Mouse (Mus musculus): ENCODE data around the gene Lactbl1. TPM values are rescaled to one million over a fixed set of nuclear protein-coding genes. Genes with fewer than 3 reads are reported as not detected.
A peak's percentile ranks its signal among the peaks of the same experiment; 100 is the strongest.

The Lactbl1 gene
- polyA plus RNA-seq, 1 experiment from 2014 or later: not detected

DNA sequence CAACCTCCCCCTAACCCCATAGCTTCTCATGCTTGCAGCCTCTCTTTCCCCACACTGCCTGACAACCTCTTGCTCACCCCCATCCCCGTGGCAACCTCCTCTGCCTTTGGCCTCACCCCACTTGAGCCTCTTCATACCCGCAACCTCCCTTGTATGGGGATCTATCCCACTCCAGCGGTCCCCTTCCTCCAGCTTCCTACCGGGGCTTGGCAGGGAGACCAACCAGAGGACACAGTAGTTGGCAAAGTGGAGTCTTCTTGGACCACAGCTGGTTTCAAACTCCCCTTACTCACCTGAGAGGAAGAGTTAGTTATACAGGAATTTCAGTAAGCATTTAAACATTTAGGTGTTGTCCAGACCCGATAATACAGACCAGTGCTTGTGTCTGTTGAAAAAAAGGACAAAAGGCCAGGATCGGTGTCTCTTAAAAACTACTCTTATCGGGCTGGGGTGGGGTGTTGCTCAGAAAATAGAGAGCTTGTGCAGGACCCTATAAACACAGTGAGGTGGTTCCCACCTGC is 15.9 kb downstream of the Lactbl1 start:
- Histone ChIP-seq H3K36me3 (ENCODE audit: control insufficient read depth, insufficient read depth, low read length) (no peaks in the 10 kb centered on the region), H3K9ac (ENCODE audit: low read length) (no peak overlapping the region), H3K4me2 (ENCODE audit: low read length) (peak overlapping the region; percentile 98; the same call in 1 of the 2 replicates), H3K27me3 (replicated peaks; ENCODE audit: control insufficient read depth, insufficient read depth, low read length) (peaks cover 27% of the 10 kb centered on the region), H3K9me3 (ENCODE audit: control insufficient read depth, low read length) (no peaks in the 10 kb centered on the region), H3K4me1 (replicated peaks; ENCODE audit: control insufficient read depth, insufficient read depth, low read length) (peaks cover 11% of the 10 kb centered on the region; the same call in 1 of the 2 replicates), H3K4me3 (ENCODE audit: low read depth, low read length) (0 out of 2 replicates have a peak overlapping the region, but pooled peaks have one; percentile 53), H3K27ac (ENCODE audit: low read depth) (no peak overlapping the region)
- DNase-seq (ENCODE audit: low spot score) (peak; percentile 65), ATAC-seq (replicated peaks; ENCODE audit: low FRiP score, low TSS enrichment, low read depth) (no peak)
- 47% methylated on average over 7 of the region's 7 CpGs for WGBS

DNA sequence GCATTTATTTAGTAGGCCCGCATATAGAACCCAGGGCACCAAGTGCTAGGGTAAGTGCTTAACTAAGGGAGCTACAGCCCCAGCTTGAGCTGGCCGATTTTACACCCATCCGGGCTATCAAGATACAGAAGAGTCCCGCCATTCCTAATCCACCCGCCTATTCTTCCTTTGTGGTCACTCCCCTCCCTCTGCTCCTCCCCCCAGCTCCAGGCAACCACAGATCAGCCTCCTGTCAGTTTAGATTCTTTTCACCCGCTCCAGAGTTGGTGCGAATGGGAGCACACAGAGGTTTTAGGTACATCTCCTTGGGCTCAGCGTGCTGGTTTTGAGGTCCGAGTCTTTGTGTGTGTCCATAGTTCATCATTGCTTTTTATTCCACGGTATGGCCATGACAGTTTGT is 16.5 kb downstream of the Lactbl1 start:
- Histone ChIP-seq H3K4me3 (ENCODE audit: low read depth, low read length) (no peak overlapping the region), H3K27ac (ENCODE audit: low read depth) (no peak overlapping the region), H3K27me3 (replicated peaks; ENCODE audit: control insufficient read depth, insufficient read depth, low read length) (peaks cover 27% of the 10 kb centered on the region), H3K9me3 (ENCODE audit: control insufficient read depth, low read length) (no peaks in the 10 kb centered on the region), H3K9ac (ENCODE audit: low read length) (no peak overlapping the region), H3K36me3 (ENCODE audit: control insufficient read depth, insufficient read depth, low read length) (no peaks in the 10 kb centered on the region), H3K4me1 (replicated peaks; ENCODE audit: control insufficient read depth, insufficient read depth, low read length) (peaks cover 11% of the 10 kb centered on the region; the same call in 1 of the 2 replicates), H3K4me2 (ENCODE audit: low read length) (peak overlapping the region; percentile 32)
- no peak for ATAC-seq (replicated peaks; ENCODE audit: low FRiP score, low TSS enrichment, low read depth)
- 13% methylated on average over 10 of the region's 10 CpGs for WGBS
- peak; percentile 61 for DNase-seq (ENCODE audit: low spot score)

DNA sequence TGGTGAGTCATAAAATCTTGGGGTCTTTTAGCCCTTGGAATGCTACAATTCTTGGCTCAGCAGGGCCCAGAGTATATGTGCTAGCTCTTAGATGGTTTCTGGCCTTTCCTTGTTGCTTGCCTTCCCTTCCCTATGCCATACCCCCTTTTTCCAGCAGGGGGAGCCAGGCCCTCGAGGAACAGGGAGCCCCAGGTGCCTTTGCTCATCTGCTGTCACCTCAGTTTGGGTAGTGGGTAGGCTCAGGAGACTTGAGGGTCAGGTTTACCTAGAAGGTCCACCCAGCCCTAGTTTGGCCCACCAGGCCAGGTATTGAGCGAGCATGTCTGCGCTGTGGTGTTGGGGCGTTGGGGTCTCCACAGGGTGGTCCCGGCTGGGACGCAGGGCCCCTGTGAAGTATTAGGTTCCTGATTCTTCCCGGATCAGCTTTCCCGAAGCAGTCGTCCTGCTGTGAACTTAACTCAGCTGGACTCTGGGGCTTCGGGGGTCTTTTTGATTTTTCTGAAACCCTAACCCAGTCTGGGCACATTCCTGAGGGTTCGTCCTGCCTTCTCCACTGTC is 26.6 kb downstream of the Lactbl1 start:
- H3K4me2 ChIP-seq (ENCODE audit: low read length): peak overlapping the region; percentile 46
- peak; percentile 56 for ATAC-seq (replicated peaks; ENCODE audit: low FRiP score, low TSS enrichment, low read depth)
- peak; percentile 98 for DNase-seq (ENCODE audit: low spot score)
- H3K27me3 ChIP-seq (replicated peaks; ENCODE audit: control insufficient read depth, insufficient read depth, low read length): no peaks in the 10 kb centered on the region
- H3K9ac ChIP-seq (ENCODE audit: low read length): no peak overlapping the region
- 0 out of 2 replicates have a peak, but pooled peaks cover 4% of the 10 kb centered on the region for H3K9me3 ChIP-seq (ENCODE audit: control insufficient read depth, low read length)
- WGBS: 18% methylated on average over 11 of the region's 11 CpGs
- 0 out of 2 replicates have a peak, but pooled peaks cover 7% of the 10 kb centered on the region for H3K36me3 ChIP-seq (ENCODE audit: control insufficient read depth, insufficient read depth, low read length)
- H3K27ac ChIP-seq (ENCODE audit: low read depth): no peak overlapping the region
- H3K4me3 ChIP-seq (ENCODE audit: low read depth, low read length): no peak overlapping the region
- H3K4me1 ChIP-seq (replicated peaks; ENCODE audit: control insufficient read depth, insufficient read depth, low read length): peaks cover 7% of the 10 kb centered on the region

DNA sequence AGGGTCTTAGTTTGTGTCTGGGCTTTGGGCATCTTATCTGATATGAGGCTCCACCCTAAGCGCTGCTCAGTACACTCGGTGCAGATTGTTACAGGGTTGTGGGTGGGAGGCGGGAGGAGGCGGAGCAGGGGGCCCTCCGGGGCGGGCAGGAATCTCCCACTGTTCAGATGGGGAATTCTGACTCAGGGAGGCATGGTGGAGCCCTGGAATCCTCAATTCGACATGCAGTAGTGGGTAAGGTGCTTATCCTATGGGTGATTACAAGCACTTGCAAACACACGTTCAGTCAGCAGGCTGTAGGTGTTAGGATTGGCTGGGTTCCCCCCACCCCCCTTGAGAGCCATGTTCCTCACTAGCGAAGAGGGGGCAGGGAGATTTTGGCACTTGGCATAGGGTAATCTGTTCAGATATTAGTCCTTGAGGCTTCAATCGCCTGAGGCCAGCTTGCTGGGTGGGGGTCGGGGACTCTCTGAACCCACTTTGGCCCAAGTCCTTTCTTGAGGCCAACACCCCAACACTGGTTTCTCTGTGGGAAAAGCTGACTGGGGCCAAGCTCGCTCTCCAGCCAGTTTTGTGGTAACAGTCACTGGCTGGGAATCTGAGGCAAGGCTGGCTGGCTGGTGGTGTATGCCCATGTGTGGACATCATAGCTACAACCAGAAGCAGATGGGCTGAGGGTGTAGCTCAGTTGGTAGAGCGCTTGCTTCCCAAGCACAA is 27.2 kb downstream of the Lactbl1 start:
- Histone ChIP-seq H3K27me3 (replicated peaks; ENCODE audit: control insufficient read depth, insufficient read depth, low read length) (no peaks in the 10 kb centered on the region), H3K4me1 (replicated peaks; ENCODE audit: control insufficient read depth, insufficient read depth, low read length) (peaks cover 7% of the 10 kb centered on the region), H3K4me3 (ENCODE audit: low read depth, low read length) (no peak overlapping the region), H3K27ac (ENCODE audit: low read depth) (no peak overlapping the region), H3K36me3 (ENCODE audit: control insufficient read depth, insufficient read depth, low read length) (0 out of 2 replicates have a peak, but pooled peaks cover 10% of the 10 kb centered on the region), H3K9me3 (ENCODE audit: control insufficient read depth, low read length) (0 out of 2 replicates have a peak, but pooled peaks cover 4% of the 10 kb centered on the region), H3K4me2 (ENCODE audit: low read length) (peak overlapping the region; percentile 46), H3K9ac (ENCODE audit: low read length) (no peak overlapping the region)
- peak; percentile 59 for DNase-seq (ENCODE audit: low spot score)
- WGBS: 37% methylated on average over 13 of the region's 13 CpGs
- peak; percentile 50; the same call in 1 of the 2 replicates for ATAC-seq (replicated peaks; ENCODE audit: low FRiP score, low TSS enrichment, low read depth)

DNA sequence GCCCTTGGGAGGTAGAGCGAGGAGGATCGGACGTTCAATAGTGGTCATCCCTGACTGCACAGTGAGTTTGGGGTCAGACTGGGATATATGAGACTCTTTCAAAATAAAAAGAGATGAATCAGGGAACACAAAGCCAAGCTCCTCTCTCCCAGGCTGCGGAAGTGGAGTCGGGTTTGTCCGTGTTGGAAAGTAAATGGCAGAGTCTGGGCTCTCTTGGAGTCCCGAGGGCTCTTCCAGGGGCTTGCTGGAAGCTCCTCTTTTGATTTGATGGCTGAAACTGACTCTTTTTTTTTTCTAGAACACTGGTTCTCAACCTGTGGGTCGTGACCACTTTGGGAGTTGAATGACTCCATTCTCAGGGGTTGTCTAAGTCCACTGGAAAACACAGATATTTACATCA is 27.8 kb downstream of the Lactbl1 start:
- no peak overlapping the region for H3K9ac ChIP-seq (ENCODE audit: low read length)
- 85% methylated on average over 8 of the region's 8 CpGs for WGBS
- no peak overlapping the region for H3K4me2 ChIP-seq (ENCODE audit: low read length)
- H3K9me3 ChIP-seq (ENCODE audit: control insufficient read depth, low read length): 0 out of 2 replicates have a peak, but pooled peaks cover 4% of the 10 kb centered on the region
- H3K4me3 ChIP-seq (ENCODE audit: low read depth, low read length): no peak overlapping the region
- H3K4me1 ChIP-seq (replicated peaks; ENCODE audit: control insufficient read depth, insufficient read depth, low read length): peaks cover 7% of the 10 kb centered on the region
- ATAC-seq (replicated peaks; ENCODE audit: low FRiP score, low TSS enrichment, low read depth): no peak
- peaks cover 14% of the 10 kb centered on the region; the same call in 1 of the 2 replicates for H3K36me3 ChIP-seq (ENCODE audit: control insufficient read depth, insufficient read depth, low read length)
- H3K27ac ChIP-seq (ENCODE audit: low read depth): no peak overlapping the region
- no peak for DNase-seq (ENCODE audit: low spot score)
- H3K27me3 ChIP-seq (replicated peaks; ENCODE audit: control insufficient read depth, insufficient read depth, low read length): no peaks in the 10 kb centered on the region

DNA sequence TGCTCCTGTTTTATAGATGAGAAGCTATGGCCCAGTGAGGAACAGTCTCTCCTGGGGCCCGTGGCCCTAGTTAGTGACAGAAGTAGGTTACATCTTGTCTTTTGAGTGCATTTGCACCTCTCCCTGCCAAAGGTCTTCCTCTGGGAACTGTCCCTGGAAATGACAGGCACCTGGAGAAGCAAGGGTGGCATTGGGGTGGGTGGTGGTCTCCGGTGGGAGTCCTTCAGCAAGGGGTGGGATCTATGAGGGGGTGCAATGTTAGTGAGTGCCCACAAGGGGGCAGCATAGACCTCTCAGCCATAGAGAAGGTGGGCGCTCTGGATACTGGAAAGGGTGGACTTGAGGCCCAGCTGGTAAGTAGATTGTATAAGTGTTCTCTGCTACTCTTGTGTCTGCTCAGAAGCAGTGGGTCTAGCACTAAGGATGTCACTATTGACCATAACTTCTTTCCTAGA is 29.0 kb downstream of the Lactbl1 start:
- WGBS: 60% methylated on average over 3 of the region's 3 CpGs
- peaks cover 25% of the 10 kb centered on the region for H3K36me3 ChIP-seq (ENCODE audit: control insufficient read depth, insufficient read depth, low read length)
- H3K4me3 ChIP-seq (ENCODE audit: low read depth, low read length): no peak overlapping the region
- H3K4me2 ChIP-seq (ENCODE audit: low read length): no peak overlapping the region
- peaks cover 7% of the 10 kb centered on the region for H3K4me1 ChIP-seq (replicated peaks; ENCODE audit: control insufficient read depth, insufficient read depth, low read length)
- 0 out of 2 replicates have a peak, but pooled peaks cover 4% of the 10 kb centered on the region for H3K9me3 ChIP-seq (ENCODE audit: control insufficient read depth, low read length)
- H3K27me3 ChIP-seq (replicated peaks; ENCODE audit: control insufficient read depth, insufficient read depth, low read length): no peaks in the 10 kb centered on the region
- H3K27ac ChIP-seq (ENCODE audit: low read depth): no peak overlapping the region
- DNase-seq (ENCODE audit: low spot score) (peak; percentile 79), ATAC-seq (replicated peaks; ENCODE audit: low FRiP score, low TSS enrichment, low read depth) (0 out of 2 replicates have a peak, but pooled peaks have one; percentile 16)
- H3K9ac ChIP-seq (ENCODE audit: low read length): no peak overlapping the region

DNA sequence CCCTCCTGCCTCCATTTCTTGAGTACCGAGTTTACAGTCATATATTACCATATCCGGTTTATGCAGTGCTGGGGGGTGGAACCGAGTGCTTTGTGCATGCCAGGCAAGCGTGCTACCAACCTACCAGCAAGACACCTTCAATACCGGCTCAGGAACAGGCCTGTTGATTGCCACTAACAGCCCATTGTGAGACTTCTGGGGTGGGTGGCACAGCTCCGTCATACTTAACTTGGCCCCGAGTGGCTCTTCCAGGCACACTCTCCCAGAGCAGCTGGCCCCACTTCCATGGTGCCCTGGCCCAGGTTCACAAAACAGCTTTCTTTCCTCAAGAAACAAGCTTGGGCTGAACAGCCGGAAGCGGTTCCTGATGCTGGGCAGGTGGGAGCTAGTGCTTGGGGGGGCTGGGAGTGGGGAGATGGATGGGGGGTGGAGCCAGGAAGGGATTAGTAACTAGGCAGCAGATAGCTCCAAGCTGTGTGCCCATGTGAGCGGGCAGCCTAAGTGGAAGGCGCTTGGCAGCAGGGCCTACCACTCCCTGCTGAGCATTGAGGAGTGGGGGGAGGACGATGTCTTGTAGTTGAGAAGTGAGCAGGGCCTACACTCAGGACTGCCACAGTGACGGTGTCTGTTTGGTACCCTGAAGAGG is 29.6 kb downstream of the Lactbl1 start:
- WGBS: 81% methylated on average over 13 of the region's 13 CpGs

DNA sequence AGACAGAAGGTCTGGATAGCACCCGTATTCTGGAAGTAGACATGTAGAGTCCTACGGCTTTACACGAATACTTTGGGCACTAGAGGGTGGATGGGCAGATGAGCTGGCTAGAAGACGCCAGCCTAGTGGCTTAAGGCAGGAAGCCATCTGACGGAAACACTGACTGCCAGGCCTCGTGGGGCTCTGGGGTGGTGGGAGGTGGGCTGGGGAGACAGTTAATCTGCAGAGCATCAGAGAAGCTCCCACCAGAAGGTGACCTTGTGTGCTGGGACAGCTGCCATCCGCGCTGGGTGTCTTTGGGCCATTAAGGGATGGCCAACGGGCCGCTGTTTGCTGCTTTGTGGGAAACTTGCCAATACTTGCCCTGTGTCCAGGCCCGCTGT is 30.1 kb downstream of the Lactbl1 start:
- ATAC-seq (replicated peaks; ENCODE audit: low FRiP score, low TSS enrichment, low read depth) (no peak), DNase-seq (ENCODE audit: low spot score) (no peak)
- Histone ChIP-seq H3K4me1 (replicated peaks; ENCODE audit: control insufficient read depth, insufficient read depth, low read length) (peaks cover 7% of the 10 kb centered on the region), H3K9me3 (ENCODE audit: control insufficient read depth, low read length) (no peaks in the 10 kb centered on the region), H3K9ac (ENCODE audit: low read length) (no peak overlapping the region), H3K27ac (ENCODE audit: low read depth) (no peak overlapping the region), H3K36me3 (ENCODE audit: control insufficient read depth, insufficient read depth, low read length) (peaks cover 36% of the 10 kb centered on the region), H3K4me3 (ENCODE audit: low read depth, low read length) (no peak overlapping the region), H3K4me2 (ENCODE audit: low read length) (no peak overlapping the region), H3K27me3 (replicated peaks; ENCODE audit: control insufficient read depth, insufficient read depth, low read length) (no peaks in the 10 kb centered on the region)
- WGBS: 76% methylated on average over 11 of the region's 11 CpGs

More for the DNA sequence above, 29.6 kb downstream of the Lactbl1 start:
- no peak overlapping the region for H3K27ac ChIP-seq (ENCODE audit: low read depth)
- H3K4me3 ChIP-seq (ENCODE audit: low read depth, low read length): no peak overlapping the region
- no peak overlapping the region for H3K4me2 ChIP-seq (ENCODE audit: low read length)
- no peak for DNase-seq (ENCODE audit: low spot score)
- peaks cover 31% of the 10 kb centered on the region for H3K36me3 ChIP-seq (ENCODE audit: control insufficient read depth, insufficient read depth, low read length)
- ATAC-seq (replicated peaks; ENCODE audit: low FRiP score, low TSS enrichment, low read depth): no peak
- H3K4me1 ChIP-seq (replicated peaks; ENCODE audit: control insufficient read depth, insufficient read depth, low read length): peaks cover 7% of the 10 kb centered on the region
- 0 out of 2 replicates have a peak, but pooled peaks cover 2% of the 10 kb centered on the region for H3K9me3 ChIP-seq (ENCODE audit: control insufficient read depth, low read length)
- no peaks in the 10 kb centered on the region for H3K27me3 ChIP-seq (replicated peaks; ENCODE audit: control insufficient read depth, insufficient read depth, low read length)
- H3K9ac ChIP-seq (ENCODE audit: low read length): no peak overlapping the region

Data from intestine, embryonic 14.5 days (tissue).